In the genomic region with DNA sequence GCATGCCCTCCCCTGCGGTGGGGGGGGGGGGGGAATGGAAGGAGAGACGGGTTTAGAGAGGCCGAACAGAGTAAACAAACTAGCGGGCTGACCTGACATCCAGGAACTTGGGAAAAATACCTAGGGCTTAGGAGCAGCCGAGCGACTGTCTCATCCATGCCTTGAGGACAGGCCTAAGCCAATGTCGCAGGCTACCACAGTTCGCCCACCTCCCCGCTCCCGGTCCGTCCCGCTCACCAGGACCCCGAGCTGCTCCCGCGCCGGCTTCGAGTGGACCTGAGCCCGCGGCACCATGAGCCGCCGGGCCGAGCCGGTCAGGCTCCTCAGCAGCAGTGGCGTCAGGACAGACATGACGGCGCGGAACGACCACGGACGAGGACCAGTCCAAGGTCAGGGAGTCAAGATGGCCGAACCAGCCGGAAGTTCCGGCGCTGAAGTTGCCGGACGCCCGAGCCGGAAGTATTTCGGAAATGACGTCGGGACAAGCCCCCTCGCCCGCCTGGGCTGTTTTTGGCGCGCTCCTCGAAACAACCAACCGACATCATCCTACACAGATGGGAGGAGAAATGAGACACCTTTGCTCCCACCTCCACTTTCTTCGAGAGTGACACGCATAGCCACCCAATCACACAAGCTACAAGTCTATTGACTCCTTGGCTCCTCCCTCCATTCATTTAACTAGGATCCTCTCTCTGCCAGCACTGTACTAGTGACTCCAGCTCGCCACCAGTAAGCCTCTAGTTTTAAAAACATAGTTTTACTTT, we compare ENCODE assay signal across 8 mouse cellular contexts. TPM values are rescaled to one million over a fixed set of nuclear protein-coding genes. Genes with fewer than 3 reads are reported as not detected.
DNase-seq lines count a peak whose midpoint lies in the region; ATAC-seq and TF ChIP-seq lines count a peak whose summit lies in the region.

A gene (minus strand): TSS at position 455 of the 764 bp plus-strand sequence.

- no peaks in the 10 kb centered on the region for H3K27me3 ChIP-seq in embryonic facial prominence, embryonic 15.5 days
- H3K27me3 ChIP-seq in limb, embryonic 14.5 days (ENCODE audit: control insufficient read depth, insufficient read depth, low read length): no peaks in the 10 kb centered on the region
- no peaks in the 10 kb centered on the region for H3K27me3 ChIP-seq in midbrain, postnatal 0 days (ENCODE audit: insufficient read depth, low read length)

- H3K36me3 ChIP-seq in embryonic facial prominence, embryonic 15.5 days: peaks cover 29% of the 10 kb centered on the region
- peaks cover 29% of the 10 kb centered on the region for H3K36me3 ChIP-seq in limb, embryonic 14.5 days (ENCODE audit: control insufficient read depth, insufficient read depth, low read length)
- H3K36me3 ChIP-seq in midbrain, postnatal 0 days (ENCODE audit: insufficient read depth, low read length): peaks cover 10% of the 10 kb centered on the region

- peak; percentile 98 for ATAC-seq in embryonic facial prominence, embryonic 15.5 days (ENCODE audit: insufficient number of reproducible peaks, low FRiP score, low TSS enrichment, low read depth)
- ATAC-seq in limb, embryonic 14.5 days (ENCODE audit: low FRiP score, low read depth): peak; percentile 99
- ATAC-seq in midbrain, postnatal 0 days (ENCODE audit: low FRiP score): peak; percentile 96

- H3K4me3 ChIP-seq in bone marrow, adult 2 months (replicated peaks; ENCODE audit: control insufficient read depth, low read depth, low read length): peak within 1 kb of the TSS; percentile 76
- peak within 1 kb of the TSS; percentile 84 for H3K4me3 ChIP-seq in embryonic facial prominence, embryonic 15.5 days (replicated peaks)
- peak within 1 kb of the TSS; percentile 83 for H3K4me3 ChIP-seq in limb, embryonic 14.5 days (replicated peaks; ENCODE audit: low read length)
- peak within 1 kb of the TSS; percentile 59 for H3K4me3 ChIP-seq in midbrain, postnatal 0 days (ENCODE audit: low read depth, low read length)

- TF ChIP-seq CTCF in bone marrow, adult 2 months (IDR thresholded peaks at IDR 0.05; ENCODE audit: control insufficient read depth, insufficient read depth, low read length): no peak
- TF ChIP-seq CTCF in midbrain, postnatal 0 days (IDR thresholded peaks at IDR 0.05): peak; percentile 13; the same call in 1 of the 2 replicates

- H3K4me1 ChIP-seq in bone marrow, adult 2 months (ENCODE audit: control insufficient read depth, insufficient read depth, low read length): peaks cover 2% of the 10 kb centered on the region; the same call in 1 of the 2 replicates
- peaks cover 31% of the 10 kb centered on the region for H3K4me1 ChIP-seq in embryonic facial prominence, embryonic 15.5 days
- H3K4me1 ChIP-seq in limb, embryonic 14.5 days (ENCODE audit: control insufficient read depth, insufficient read depth, low read length): peaks cover 11% of the 10 kb centered on the region
- H3K4me1 ChIP-seq in midbrain, postnatal 0 days (ENCODE audit: insufficient read depth, low read length): peaks cover 8% of the 10 kb centered on the region; the same call in 1 of the 2 replicates

- H3K9ac ChIP-seq in embryonic facial prominence, embryonic 15.5 days: peak within 1 kb of the TSS; percentile 74
- peak within 1 kb of the TSS; percentile 63 for H3K9ac ChIP-seq in limb, embryonic 14.5 days (ENCODE audit: low read depth, low read length, severe bottlenecking)
- H3K9ac ChIP-seq in midbrain, postnatal 0 days (replicated peaks; ENCODE audit: low read length, poor library complexity, severe bottlenecking): peak within 1 kb of the TSS; percentile 65

- DNase-seq in 416B (ENCODE audit: low read depth): peak; percentile 99
- DNase-seq in heart, adult 8-10 months (ENCODE audit: low spot score): peak; percentile 98
- peak; percentile 99 for DNase-seq in kidney, adult 9 months
- DNase-seq in limb, embryonic 14.5 days (ENCODE audit: low spot score): peak; percentile 97
- DNase-seq in midbrain, postnatal 0 days (ENCODE audit: low spot score): peak; percentile 98
- DNase-seq in spleen, postnatal 14 days (ENCODE audit: low spot score in 2 of 2): peak; percentile 86 to 89

- WGBS in bone marrow, adult 2 months: under 1% methylated on average over 50 of the region's 50 CpGs
- under 1% methylated on average over 50 of the region's 50 CpGs for WGBS in embryonic facial prominence, embryonic 15.5 days
- WGBS in limb, embryonic 14.5 days: under 1% methylated on average over 46 of the region's 50 CpGs
- WGBS in midbrain, postnatal 0 days: under 1% methylated on average over 50 of the region's 50 CpGs

- H3K9me3 ChIP-seq in embryonic facial prominence, embryonic 15.5 days (replicated peaks): no peaks in the 10 kb centered on the region
- no peaks in the 10 kb centered on the region for H3K9me3 ChIP-seq in limb, embryonic 14.5 days (ENCODE audit: control insufficient read depth, low read length)
- H3K9me3 ChIP-seq in midbrain, postnatal 0 days (ENCODE audit: low read length): no peaks in the 10 kb centered on the region

- peak within 1 kb of the TSS; percentile 58 for H3K4me2 ChIP-seq in embryonic facial prominence, embryonic 15.5 days (replicated peaks)
- peak within 1 kb of the TSS; percentile 76 for H3K4me2 ChIP-seq in limb, embryonic 14.5 days (replicated peaks; ENCODE audit: low read depth, low read length, severe bottlenecking)
- peak within 1 kb of the TSS; percentile 77 for H3K4me2 ChIP-seq in midbrain, postnatal 0 days (ENCODE audit: low read depth, low read length, poor library complexity, severe bottlenecking)

- H3K27ac ChIP-seq in bone marrow, adult 2 months (ENCODE audit: control insufficient read depth, insufficient read depth, low read depth, low read length, poor library complexity): peak within 1 kb of the TSS; percentile 89
- H3K27ac ChIP-seq in embryonic facial prominence, embryonic 15.5 days (replicated peaks): peak within 1 kb of the TSS; percentile 77
- peak within 1 kb of the TSS; percentile 65 for H3K27ac ChIP-seq in limb, embryonic 14.5 days (replicated peaks; ENCODE audit: low read depth, low read length)
- peak within 1 kb of the TSS; percentile 85 for H3K27ac ChIP-seq in midbrain, postnatal 0 days (ENCODE audit: low read depth, low read length)

- TF ChIP-seq POLR2A in bone marrow, adult 2 months (IDR thresholded peaks at IDR 0.05; ENCODE audit: borderline replicate concordance, control insufficient read depth, low read depth, low read length): peak; percentile 91
- no peak for TF ChIP-seq POLR2A in limb, embryonic 14.5 days (IDR thresholded peaks at IDR 0.05; ENCODE audit: borderline replicate concordance, extremely low read depth, insufficient read depth, insufficient read length)

RNA-seq across cellular contexts. Expression of the gene that starts here (rescaled TPM):
- polyA plus RNA-seq in bone marrow, adult 2 months (2011; ENCODE audit: insufficient read depth, insufficient read length, low replicate concordance, missing spikeins): 369 and 431 TPM in 2 replicates
- polyA plus RNA-seq in embryonic facial prominence, embryonic 15.5 days (2015; fragmentation: Nextera tagmentation; extraction: Ambion mirVana): 822 and 870 TPM in 2 replicates
- 100 to 1,000 TPM; 406 to 459 (median 432) TPM for total RNA-seq in heart, adult 8-10 months (2022)
- 478 and 552 TPM in 2 replicates for polyA plus RNA-seq in limb, embryonic 14.5 days (2012; rRNA removed)
- 850 and 909 TPM in 2 replicates for polyA plus RNA-seq in limb, embryonic 14.5 days (2014; fragmentation: Nextera tagmentation; extraction: Ambion mirVana)
- 1,114 and 1,471 TPM in 2 replicates for total RNA-seq in midbrain, postnatal 0 days (2014; rRNA removed)
- 1,645 and 1,756 TPM in 2 replicates for polyA plus RNA-seq in midbrain, postnatal 0 days (2015; fragmentation: Nextera tagmentation; extraction: Ambion mirVana)

Comparison
In these comparisons a context has a peak if more than half of its experiments do, and no peak if none do; other contexts are left out.
1. Peak in every context shown above with its lines: DNase-seq, ATAC-seq, H3K4me3 ChIP-seq and H3K27ac ChIP-seq.